Mouse (Mus musculus): Measurements from ENCODE around the gene Cdkal1. TPM values are rescaled to one million over a fixed set of nuclear protein-coding genes. Genes with fewer than 3 reads are reported as not detected.

Gene Cdkal1
- total and polyA plus RNA-seq, 2 experiments from 2014 or later, result 17.4 to 17.6 TPM

GRCm38 (mm10) chr13:29528344-29528743 lies 327.1 kb downstream of the Cdkal1 start:
- no peaks in the 10 kb centered on the region for H3K4me1 ChIP-seq (ENCODE audit: insufficient read depth, low read length)
- H3K27ac ChIP-seq (ENCODE audit: low read depth, low read length), result no peak overlapping the region
- H3K4me2 ChIP-seq (ENCODE audit: low read depth, low read length, poor library complexity, severe bottlenecking), result no peak overlapping the region
- H3K9ac ChIP-seq (replicated peaks; ENCODE audit: low read length, poor library complexity, severe bottlenecking), result no peak overlapping the region
- no peaks in the 10 kb centered on the region for H3K27me3 ChIP-seq (ENCODE audit: insufficient read depth, low read length)
- H3K4me3 ChIP-seq (ENCODE audit: low read depth, low read length), result no peak overlapping the region
- WGBS, result 91% methylated on average over 5 of the region's 5 CpGs
- DNase-seq (ENCODE audit: low spot score), result no peak
- no peaks in the 10 kb centered on the region for H3K9me3 ChIP-seq (ENCODE audit: low read length)
- no peaks in the 10 kb centered on the region for H3K36me3 ChIP-seq (ENCODE audit: insufficient read depth, low read length)
- no peak for ATAC-seq (ENCODE audit: low FRiP score)
- no peak for TF ChIP-seq CTCF (IDR thresholded peaks at IDR 0.05)

DNA sequence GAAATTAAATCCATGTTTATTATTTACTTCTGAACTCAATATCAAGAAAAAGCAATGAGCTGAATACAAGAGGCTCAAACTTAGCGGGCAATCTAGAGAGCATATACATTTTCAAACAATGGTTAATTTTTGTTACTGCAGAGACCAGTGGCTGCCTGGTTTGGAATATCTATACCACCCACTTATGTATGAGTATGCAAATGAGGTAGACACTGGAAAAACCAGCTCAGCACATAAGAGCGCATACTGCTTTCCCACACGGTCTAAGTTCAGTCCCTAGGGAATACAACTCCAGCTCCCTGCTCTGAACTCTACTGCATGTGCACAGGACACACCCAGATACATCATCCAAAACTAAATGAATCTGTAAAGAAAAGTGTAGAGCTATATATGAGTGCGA lies 334.2 kb downstream of the Cdkal1 start:
- no peak for DNase-seq (ENCODE audit: low spot score)
- Histone ChIP-seq H3K4me1 (ENCODE audit: insufficient read depth, low read length) (no peaks in the 10 kb centered on the region), H3K4me3 (ENCODE audit: low read depth, low read length) (no peak overlapping the region), H3K27me3 (ENCODE audit: insufficient read depth, low read length) (no peaks in the 10 kb centered on the region), H3K9me3 (ENCODE audit: low read length) (no peaks in the 10 kb centered on the region), H3K27ac (ENCODE audit: low read depth, low read length) (no peak overlapping the region), H3K36me3 (ENCODE audit: insufficient read depth, low read length) (no peaks in the 10 kb centered on the region), H3K4me2 (ENCODE audit: low read depth, low read length, poor library complexity, severe bottlenecking) (no peak overlapping the region), H3K9ac (replicated peaks; ENCODE audit: low read length, poor library complexity, severe bottlenecking) (no peak overlapping the region)
- TF ChIP-seq CTCF (IDR thresholded peaks at IDR 0.05), result no peak
- 89% methylated on average over 4 of the region's 4 CpGs for WGBS
- ATAC-seq (ENCODE audit: low FRiP score), result no peak

GRCm38 (mm10) chr13:29514071-29514470 lies 341.4 kb downstream of the Cdkal1 start:
- Histone ChIP-seq H3K4me2 (ENCODE audit: low read depth, low read length, poor library complexity, severe bottlenecking) (no peak overlapping the region), H3K9ac (replicated peaks; ENCODE audit: low read length, poor library complexity, severe bottlenecking) (no peak overlapping the region), H3K27ac (ENCODE audit: low read depth, low read length) (no peak overlapping the region), H3K36me3 (ENCODE audit: insufficient read depth, low read length) (no peaks in the 10 kb centered on the region), H3K4me3 (ENCODE audit: low read depth, low read length) (no peak overlapping the region), H3K4me1 (ENCODE audit: insufficient read depth, low read length) (no peaks in the 10 kb centered on the region), H3K27me3 (ENCODE audit: insufficient read depth, low read length) (no peaks in the 10 kb centered on the region), H3K9me3 (ENCODE audit: low read length) (no peaks in the 10 kb centered on the region)
- no peak for TF ChIP-seq CTCF (IDR thresholded peaks at IDR 0.05)
- DNase-seq (ENCODE audit: low spot score), result no peak
- 63% methylated on average over 1 of the region's 1 CpGs for WGBS
- ATAC-seq (ENCODE audit: low FRiP score), result no peak

DNA sequence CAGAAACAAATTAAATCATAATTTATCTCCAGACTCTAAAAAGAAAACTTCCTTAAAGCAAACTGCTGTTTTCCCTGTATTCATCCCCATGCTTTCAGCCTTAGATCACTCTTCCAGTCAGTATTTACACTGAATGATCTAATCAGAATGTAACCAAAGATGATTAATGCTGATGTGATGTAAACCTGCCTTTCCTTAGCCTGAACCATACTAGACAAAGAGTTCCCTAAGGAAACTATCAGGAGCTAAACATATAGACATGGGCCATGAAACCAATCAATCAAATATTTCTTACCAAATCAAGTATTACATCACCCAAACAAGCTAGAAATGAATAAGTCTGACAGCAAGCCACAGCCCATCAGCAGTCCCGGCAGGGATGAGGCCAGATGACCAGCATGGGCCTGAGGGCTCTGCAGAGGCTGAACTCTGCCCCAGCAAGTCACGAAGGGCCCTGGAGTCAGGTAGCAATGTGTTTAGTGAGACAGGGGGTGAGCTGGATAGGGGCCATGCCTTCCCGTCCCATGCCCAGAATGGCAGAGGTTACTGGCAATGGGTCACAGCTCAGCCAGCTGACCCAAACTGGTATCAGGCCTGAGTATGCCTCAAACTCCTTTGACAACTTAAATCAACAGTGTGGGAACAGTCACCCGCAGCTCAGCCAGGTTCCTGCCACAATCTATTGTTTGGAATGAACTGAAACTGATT lies 350.5 kb downstream of the Cdkal1 start:
- H3K4me1 ChIP-seq (ENCODE audit: insufficient read depth, low read length), result no peaks in the 10 kb centered on the region
- no peaks in the 10 kb centered on the region for H3K27me3 ChIP-seq (ENCODE audit: insufficient read depth, low read length)
- no peaks in the 10 kb centered on the region for H3K36me3 ChIP-seq (ENCODE audit: insufficient read depth, low read length)
- no peaks in the 10 kb centered on the region for H3K9me3 ChIP-seq (ENCODE audit: low read length)
- no peak overlapping the region for H3K9ac ChIP-seq (replicated peaks; ENCODE audit: low read length, poor library complexity, severe bottlenecking)
- TF ChIP-seq CTCF (IDR thresholded peaks at IDR 0.05), result no peak
- DNase-seq (ENCODE audit: low spot score) (no peak), ATAC-seq (ENCODE audit: low FRiP score) (no peak)
- H3K4me2 ChIP-seq (ENCODE audit: low read depth, low read length, poor library complexity, severe bottlenecking), result no peak overlapping the region
- H3K4me3 ChIP-seq (ENCODE audit: low read depth, low read length), result no peak overlapping the region
- no peak overlapping the region for H3K27ac ChIP-seq (ENCODE audit: low read depth, low read length)
- 60% methylated on average over 4 of the region's 4 CpGs for WGBS

- no peak for ATAC-seq (ENCODE audit: low FRiP score)
- no peaks in the 10 kb centered on the region for H3K4me1 ChIP-seq (ENCODE audit: insufficient read depth, low read length)
- H3K9ac ChIP-seq (replicated peaks; ENCODE audit: low read length, poor library complexity, severe bottlenecking), result no peak overlapping the region
- H3K4me2 ChIP-seq (ENCODE audit: low read depth, low read length, poor library complexity, severe bottlenecking), result no peak overlapping the region
- peak; percentile 49 for DNase-seq (ENCODE audit: low spot score)
- 64% methylated on average over 6 of the region's 6 CpGs for WGBS
- H3K36me3 ChIP-seq (ENCODE audit: insufficient read depth, low read length), result no peaks in the 10 kb centered on the region
- H3K9me3 ChIP-seq (ENCODE audit: low read length), result no peaks in the 10 kb centered on the region
- no peak overlapping the region for H3K4me3 ChIP-seq (ENCODE audit: low read depth, low read length)
- no peak overlapping the region for H3K27ac ChIP-seq (ENCODE audit: low read depth, low read length)
- no peaks in the 10 kb centered on the region for H3K27me3 ChIP-seq (ENCODE audit: insufficient read depth, low read length)
- no peak for TF ChIP-seq CTCF (IDR thresholded peaks at IDR 0.05)
These were observed 352.1 kb downstream of the Cdkal1 start for GRCm38 (mm10) chr13:29503147-29504044.
